Mouse (Mus musculus): ENCODE data around the gene Acad11.

The Acad11 gene

DNA sequence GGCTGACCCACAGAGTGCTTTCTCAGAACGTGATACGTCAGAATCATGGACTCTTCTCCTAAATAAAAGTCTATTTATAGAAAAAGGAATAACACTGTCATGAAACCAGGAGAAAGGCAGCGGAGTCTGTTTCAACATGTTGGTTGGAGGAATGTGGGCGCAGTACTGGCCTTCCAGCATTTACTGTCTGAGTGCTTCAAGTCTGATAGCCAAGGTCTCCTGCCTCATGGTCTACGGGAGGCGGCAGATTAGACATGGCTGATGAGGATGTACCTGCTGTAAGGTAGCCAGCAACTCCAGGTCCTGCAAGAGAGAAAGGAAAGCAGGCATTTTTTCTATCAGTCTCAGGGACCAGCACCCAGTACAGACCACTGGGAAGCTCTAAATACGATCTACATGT, 88.9 kb downstream of the Acad11 start:
- no peak for DNase-seq

- DNase-seq, result no peak
These were observed 92.0 kb downstream of the Acad11 start for GRCm38 (mm10) chr9:104155100-104155715.

DNA sequence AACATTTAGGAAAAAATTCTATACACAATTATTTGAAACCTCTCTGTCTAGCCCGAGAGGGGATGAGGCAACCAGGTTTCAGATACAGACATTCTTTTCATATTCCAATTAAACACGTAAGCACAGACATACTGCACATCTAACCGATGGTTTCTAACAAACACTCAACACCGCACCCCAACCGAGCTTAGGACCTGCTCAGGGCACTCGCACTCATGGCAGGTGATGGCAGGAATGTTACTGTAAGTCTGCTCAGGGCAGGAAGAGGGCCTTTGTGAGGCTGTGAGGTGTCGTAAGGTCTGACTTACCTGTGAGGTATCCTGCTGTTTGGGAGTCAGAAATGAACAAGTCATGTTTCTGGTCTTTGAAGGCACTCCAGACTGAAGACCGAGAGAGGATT, 93.3 kb downstream of the Acad11 start:
- no peak for DNase-seq

- no peak for DNase-seq
These were observed 94.1 kb downstream of the Acad11 start for GRCm38 (mm10) chr9:104157291-104157690.

- DNase-seq, result no peak
These were observed 97.9 kb downstream of the Acad11 start for GRCm38 (mm10) chr9:104161117-104161516.

- no peak for DNase-seq
These were observed 101.0 kb downstream of the Acad11 start for GRCm38 (mm10) chr9:104164194-104164593.

DNA sequence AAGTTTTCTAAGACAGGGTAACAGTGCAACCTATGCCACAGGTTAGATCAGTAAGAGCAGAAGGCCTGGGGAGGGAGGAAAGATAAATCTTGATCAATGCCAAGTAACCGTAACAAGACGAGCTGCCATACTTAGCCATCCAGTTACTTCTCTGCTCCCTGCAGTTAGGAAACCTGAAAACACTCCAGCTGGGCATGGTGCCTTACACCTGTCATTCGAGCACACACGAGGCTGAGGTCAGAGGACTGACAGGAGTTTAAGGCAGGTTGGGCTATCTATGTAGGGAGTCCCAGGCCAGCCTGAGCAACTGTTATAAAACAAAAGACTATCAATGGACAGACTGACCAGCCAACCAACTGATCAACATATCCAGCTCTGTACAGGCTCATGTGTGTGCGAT, 102.7 kb downstream of the Acad11 start:
- no peak for DNase-seq

GRCm38 (mm10) chr9:104169986-104170385, 106.8 kb downstream of the Acad11 start:
- DNase-seq, result no peak

- DNase-seq, result no peak
These were observed 108.5 kb downstream of the Acad11 start for GRCm38 (mm10) chr9:104171651-104172050.

DNA sequence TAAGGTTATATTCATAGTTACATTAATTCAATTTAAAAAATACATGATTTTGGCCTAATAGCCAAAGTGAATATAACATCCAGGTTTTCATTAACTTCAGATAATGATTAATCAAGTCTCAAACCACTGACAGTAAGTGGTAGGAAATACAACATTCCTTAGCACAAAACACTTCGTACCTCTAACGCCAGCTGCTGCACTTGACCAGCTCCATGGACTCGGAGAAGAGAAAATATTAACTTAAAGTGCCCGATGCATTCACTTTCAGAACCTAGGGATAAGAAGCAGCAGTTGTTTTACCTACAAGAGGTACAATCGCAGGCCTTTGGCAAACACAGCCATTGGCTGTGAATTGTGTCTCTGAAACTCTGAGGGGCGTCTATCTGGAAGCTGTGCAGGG, 109.2 kb downstream of the Acad11 start:
- DNase-seq, result no peak
